Mouse (Mus musculus) megakaryocyte, embryonic 14.5 days (primary cell): ENCODE results near the gene Zfp36l2.

Source experiments
- FLI1 ChIP-seq: IDR thresholded peaks from 2 replicates; pipeline ENCODE4 v1.6.1; 2012; ENCODE audit warnings: low read length, inconsistent platforms, mixed read lengths
- GATA1 ChIP-seq: IDR thresholded peaks from 3 replicates; pipeline ENCODE4 v1.6.1; 2012; ENCODE audit warnings: mixed read lengths, low read length, inconsistent platforms, borderline replicate concordance

GRCm38 (mm10) chr17:84196329-84196728, 8.6 kb upstream of the Zfp36l2 start:
- TF ChIP-seq FLI1 (no peak), GATA1 (no peak)
